Mouse (Mus musculus): ENCODE measurements around the gene Gm47841. TPM values are rescaled to one million over a fixed set of nuclear protein-coding genes. Genes with fewer than 3 reads are reported as not detected.

Gm47841 gene
- not detected in 2 replicates for polyA plus RNA-seq (2021; fragmentation: Nextera tagmentation)
- long read RNA-seq, experiment 1, result 0 reads
- long read RNA-seq, experiment 2, result 0 reads

DNA sequence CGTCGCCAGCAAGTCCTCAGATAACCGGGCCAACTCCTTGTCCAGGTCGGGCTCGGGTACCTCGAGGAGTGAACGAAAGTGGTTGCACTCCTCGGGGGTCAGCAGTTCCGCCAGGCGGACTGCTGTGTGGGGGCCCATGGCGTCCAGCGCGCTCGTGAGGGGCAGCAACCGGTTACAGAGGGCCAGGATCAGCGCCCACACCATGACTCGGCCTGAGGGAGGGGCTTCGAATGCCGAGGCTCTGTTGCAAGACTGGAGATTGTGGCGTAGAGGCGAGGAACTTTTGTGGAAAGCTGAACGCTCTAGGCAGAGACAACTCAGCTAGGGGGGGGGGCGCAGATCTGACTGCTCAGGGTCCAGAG, at the start of gene Gm47841:
TSS of gene Gm47841 (minus strand) at position 204 of the 362 bp plus-strand sequence.

DNA sequence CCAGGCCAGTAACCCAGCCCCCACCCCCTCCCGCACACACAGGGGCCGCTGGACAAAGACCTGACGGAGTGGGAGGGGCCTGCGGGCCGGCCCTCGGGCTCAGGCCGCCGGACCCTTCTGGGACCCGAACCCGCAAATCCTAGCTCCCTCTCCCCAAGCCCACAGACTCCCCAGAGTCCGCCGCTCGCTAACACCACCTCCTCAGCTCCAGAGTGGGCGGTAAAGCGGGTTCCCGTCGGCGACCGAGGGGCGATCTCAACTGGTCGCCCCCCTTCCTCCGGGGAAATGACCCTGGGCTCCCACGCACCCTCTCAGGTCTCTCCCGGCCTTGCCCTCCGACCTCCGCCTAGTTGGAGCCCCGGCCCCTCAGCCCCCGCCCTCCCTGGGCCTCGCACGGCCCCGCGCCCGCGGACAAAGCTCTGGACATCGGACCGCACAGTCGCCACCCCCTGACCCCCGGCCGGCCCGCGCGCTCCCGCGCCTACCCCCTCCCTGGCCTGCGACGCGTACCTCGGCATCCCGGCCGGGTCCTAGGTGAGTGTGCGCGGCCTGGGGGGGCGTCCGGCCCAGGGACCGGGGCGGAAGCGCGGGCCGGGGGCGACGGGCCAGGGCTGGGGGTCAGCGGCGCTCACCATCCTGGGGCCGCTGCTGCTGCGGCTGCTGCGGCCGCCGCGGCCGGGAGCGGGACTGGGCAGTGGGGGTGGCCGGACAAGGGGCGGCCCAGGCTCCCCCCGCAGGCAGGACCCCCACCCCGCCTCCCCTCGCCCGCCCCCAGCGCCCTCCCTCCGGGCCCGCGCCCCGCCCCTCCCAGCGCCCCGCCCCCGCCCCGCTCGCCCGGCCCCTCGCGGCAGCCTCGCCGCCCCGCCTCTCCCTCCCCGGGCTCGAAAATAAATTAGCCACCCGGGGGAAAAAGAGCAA, 30.9 kb upstream of the Gm47841 start, which contains the start of gene Fignl2:
TSS of gene Fignl2 (minus strand) at position 755 of the 918 bp plus-strand sequence.

Other genes with a start within 250 kb of the Gm47841 start
- 17.8 and 19.2 TPM in 2 replicates for gene Scn8a, start 177.5 kb downstream of the Gm47841 start, polyA plus RNA-seq (2021; fragmentation: Nextera tagmentation)
- 0.06 TPM in 1 of 2 replicates, not detected in the other for gene Fignl2, start 31.2 kb upstream of the Gm47841 start, polyA plus RNA-seq (2021; fragmentation: Nextera tagmentation)
- not detected in 2 replicates for gene Ankrd33, start 68.4 kb upstream of the Gm47841 start, polyA plus RNA-seq (2021; fragmentation: Nextera tagmentation)
- gene Acvrl1, start 81.1 kb upstream of the Gm47841 start, polyA plus RNA-seq (2021; fragmentation: Nextera tagmentation), result 5.1 and 5.8 TPM in 2 replicates
- 4.7 and 5.2 TPM in 2 replicates for gene Acvr1b, start 126.7 kb upstream of the Gm47841 start, polyA plus RNA-seq (2021; fragmentation: Nextera tagmentation)
- 17.1 and 23.8 TPM in 2 replicates for gene Grasp, start 176.8 kb upstream of the Gm47841 start, polyA plus RNA-seq (2021; fragmentation: Nextera tagmentation)
- 32.4 and 56.3 TPM in 2 replicates for gene Nr4a1, start 206.9 kb upstream of the Gm47841 start, polyA plus RNA-seq (2021; fragmentation: Nextera tagmentation)
- gene Atg101, start 236.9 kb upstream of the Gm47841 start, polyA plus RNA-seq (2021; fragmentation: Nextera tagmentation), result 78.2 and 82.9 TPM in 2 replicates
- gene 6030408B16Rik, start 245.8 kb upstream of the Gm47841 start, polyA plus RNA-seq (2021; fragmentation: Nextera tagmentation), result 0.36 TPM in 2 replicates

Measured in layer of hippocampus, adult 6 months (tissue).